Mouse (Mus musculus) gastrocnemius, adult 18-20 months (tissue): ENCODE measurements around the gene Rnaset2a. TPM values are rescaled to one million over a fixed set of nuclear protein-coding genes. Genes with fewer than 3 reads are reported as not detected.
"Not testable (repeated sequence)": the region's sequence is repeated elsewhere in the genome, so short reads cannot be mapped to it uniquely, and the experiment has no call there.

Experiments used
- DNase-seq: peaks from one replicate; pipeline ENCODE4 v3.0.0; 2021; ENCODE audit warnings: low spot score
- long read RNA-seq, 2 experiments: library from polyadenylated mRNA; stranded (forward); transcript quantifications; one replicate each; pipeline ENCODE4 v2.0.0; 2021
- total RNA-seq, 2 experiments: library from RNA; stranded (reverse); gene quantifications; 2 replicates each; pipeline ENCODE4 v1.2.3; 2021

Gene Rnaset2a
- total RNA-seq = 10 to 100 TPM; 13.7 to 20.3 TPM
- long read RNA-seq, experiment 1, transcript Rnaset2a-201 (9 exons, 1,793 nt) = major isoform, 37 of 49 reads
- long read RNA-seq, experiment 1, transcript Rnaset2a-202 (10 exons, 2,456 nt) = minor isoform, 10 of 49 reads
- long read RNA-seq, experiment 1, partial matches to known transcripts = 1 of 49 reads
- long read RNA-seq, experiment 1, other reads (novel, unspliced or antisense) = 1 of 49 reads
- long read RNA-seq, experiment 2, transcript Rnaset2a-201 (9 exons, 1,793 nt) = major isoform, 39 of 52 reads
- long read RNA-seq, experiment 2, transcript Rnaset2a-202 (10 exons, 2,456 nt) = minor isoform, 10 of 52 reads
- long read RNA-seq, experiment 2, partial matches to known transcripts = 2 of 52 reads
- long read RNA-seq, experiment 2, other reads (novel, unspliced or antisense) = 1 of 52 reads

- peak; percentile 26 for DNase-seq
Observed at GRCm38 (mm10) chr17:8147439-8148316, at the start of gene Rnaset2a, which contains the start of gene Gm49673. Gene Rnaset2a (minus strand): TSS chr17:8148097. Gene Gm49673 (minus strand): TSS chr17:8147788.

GRCm38 (mm10) chr17:8197652-8198051 is 49.8 kb upstream of the Rnaset2a start:
- no peak for DNase-seq

- DNase-seq = no peak
Observed at GRCm38 (mm10) chr17:8195685-8196376, 47.9 kb upstream of the Rnaset2a start.

GRCm38 (mm10) chr17:8193678-8194077 is 45.8 kb upstream of the Rnaset2a start:
- DNase-seq = no peak

- no peak for DNase-seq
Observed at GRCm38 (mm10) chr17:8184217-8184616, 36.3 kb upstream of the Rnaset2a start.

- DNase-seq = no peak
Observed at GRCm38 (mm10) chr17:8183815-8184214, 35.9 kb upstream of the Rnaset2a start.

GRCm38 (mm10) chr17:8177090-8177489 is 29.2 kb upstream of the Rnaset2a start:
- DNase-seq = no peak

- DNase-seq = no peak
Observed at GRCm38 (mm10) chr17:8171081-8171480, 23.2 kb upstream of the Rnaset2a start.

- DNase-seq = no peak
Observed at GRCm38 (mm10) chr17:8170331-8170730, 22.4 kb upstream of the Rnaset2a start.

- DNase-seq = peak; percentile 53
Observed at GRCm38 (mm10) chr17:8167436-8167835, 19.5 kb upstream of the Rnaset2a start.

GRCm38 (mm10) chr17:8166454-8166853 is 18.6 kb upstream of the Rnaset2a start:
- DNase-seq = not testable (repeated sequence)

GRCm38 (mm10) chr17:8165977-8166376 is 18.1 kb upstream of the Rnaset2a start:
- DNase-seq = not testable (repeated sequence)

GRCm38 (mm10) chr17:8165608-8165945 is 17.7 kb upstream of the Rnaset2a start:
- DNase-seq = peak; percentile 15

- DNase-seq = peak; percentile 73
Observed at GRCm38 (mm10) chr17:8164701-8165607, 17.1 kb upstream of the Rnaset2a start, which contains the start of gene Fgfr1op. Gene Fgfr1op (plus strand): TSS chr17:8165501.

- not testable (repeated sequence) for DNase-seq
Observed at GRCm38 (mm10) chr17:8160969-8161368, 13.1 kb upstream of the Rnaset2a start.

- not testable (repeated sequence) for DNase-seq
Observed at GRCm38 (mm10) chr17:8158627-8159026, 10.7 kb upstream of the Rnaset2a start.

GRCm38 (mm10) chr17:8155982-8156381 is 8.1 kb upstream of the Rnaset2a start:
- DNase-seq = not testable (repeated sequence)

- not testable (repeated sequence) for DNase-seq
Observed at GRCm38 (mm10) chr17:8155010-8155409, 7.1 kb upstream of the Rnaset2a start.

GRCm38 (mm10) chr17:8146931-8147330 is 966 bp downstream of the Rnaset2a start:
- DNase-seq = peak; percentile 29
